Mouse (Mus musculus) C2C12 (cell line): ENCODE results near the gene Drd5.
A peak's percentile ranks its signal among the peaks of the same experiment; 100 is the strongest.

Experiments
- CTCF ChIP-seq: IDR thresholded peaks from one replicate; pipeline ENCODE4 v1.5.1; 2011; ENCODE audit not compliant: control insufficient read depth, insufficient read depth, insufficient read length
- USF1 ChIP-seq: IDR thresholded peaks from one replicate; pipeline ENCODE4 v1.6.1; 2011; ENCODE audit warnings: low read depth, mild to moderate bottlenecking, control low read depth, moderate library complexity

GRCm38 (mm10) chr5:38285724-38286123 lies 33.4 kb upstream of the Drd5 start:
- no peak for TF ChIP-seq CTCF
- TF ChIP-seq USF1, result peak; percentile 60
